9 mouse cellular contexts compared by ENCODE assay signal in the genomic region with DNA sequence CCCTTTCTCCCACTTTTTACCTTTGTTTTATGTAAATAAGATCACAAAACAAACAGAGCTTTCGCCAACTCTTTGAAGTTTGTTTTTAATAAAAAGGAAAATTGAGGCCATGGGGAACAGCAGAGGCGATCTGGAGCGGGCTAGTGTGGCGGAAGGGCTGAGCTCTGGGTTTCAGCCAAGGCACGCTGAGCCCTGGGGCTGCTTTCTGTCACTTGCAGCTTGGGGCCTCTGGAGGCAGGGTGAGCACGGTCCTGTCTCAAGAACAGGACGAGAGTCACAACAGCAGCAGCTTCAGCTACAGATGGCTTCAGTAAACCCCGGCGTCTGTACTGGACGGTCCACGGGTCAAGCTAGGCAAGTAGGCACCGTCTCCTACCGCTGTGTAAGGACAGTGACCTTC.
A peak's percentile ranks its signal among the peaks of the same experiment; 100 is the strongest.
DNase-seq lines count a peak whose midpoint lies in the region; ATAC-seq and TF ChIP-seq lines count a peak whose summit lies in the region.
"Had no signal": no experiment of that assay in that cellular context is flagged by ENCODE, and none has a peak within 500 bp of the region (broad histone marks: within the 10 kb centered on the region; RNA-seq: fewer than 3 reads in every experiment).

No protein-coding gene starts in this region.

- DNase-seq in brain, embryonic 14.5 days (ENCODE audit: low read depth): peak; percentile 79
- DNase-seq in liver, adult 2 months (ENCODE audit: extremely low read depth, low read depth, low spot score): peak; percentile 67

- H3K4me1 ChIP-seq in erythroblast, embryonic 14.5 days (ENCODE audit: control insufficient read depth): peaks cover 72% of the 10 kb centered on the region
- H3K4me1 ChIP-seq in forebrain, embryonic 13.5 days: peaks cover 30% of the 10 kb centered on the region
- peaks cover 32% of the 10 kb centered on the region for H3K4me1 ChIP-seq in hindbrain, embryonic 13.5 days (replicated peaks)
- peaks cover 6% of the 10 kb centered on the region for H3K4me1 ChIP-seq in liver, adult 2 months (ENCODE audit: control insufficient read depth, insufficient read depth, low read length)
- H3K4me1 ChIP-seq in neural tube, embryonic 12.5 days: no peaks in the 10 kb centered on the region
- H3K4me1 ChIP-seq: embryonic facial prominence, embryonic 12.5 days had no signal

- no peak for ATAC-seq in erythroblast, adult 5-6 weeks (replicated peaks; ENCODE audit: low FRiP score, poor library complexity, severe bottlenecking)
- ATAC-seq in forebrain, embryonic 13.5 days: peak; percentile 25; the same call in 1 of the 2 replicates
- peak; percentile 54; the same call in 1 of the 2 replicates for ATAC-seq in hindbrain, embryonic 13.5 days (ENCODE audit: low FRiP score)
- ATAC-seq in neural tube, embryonic 12.5 days (ENCODE audit: low FRiP score, low read depth): peak; percentile 55; the same call in 1 of the 2 replicates
- no peak for ATAC-seq in activated CD4-positive, CD25-positive, alpha-beta regulatory T cell, adult 4 months

- peaks cover 63% of the 10 kb centered on the region for H3K36me3 ChIP-seq in erythroblast, embryonic 14.5 days (ENCODE audit: control insufficient read depth)
- no peaks in the 10 kb centered on the region for H3K36me3 ChIP-seq in forebrain, embryonic 13.5 days (ENCODE audit: poor library complexity, severe bottlenecking)
- H3K36me3 ChIP-seq in hindbrain, embryonic 13.5 days: no peaks in the 10 kb centered on the region
- H3K36me3 ChIP-seq in liver, adult 2 months (ENCODE audit: control insufficient read depth, insufficient read depth, low read length): no peaks in the 10 kb centered on the region
- no peaks in the 10 kb centered on the region for H3K36me3 ChIP-seq in neural tube, embryonic 12.5 days
- H3K36me3 ChIP-seq: embryonic facial prominence, embryonic 12.5 days had no signal

- peaks cover 5% of the 10 kb centered on the region for H3K9me3 ChIP-seq in erythroblast, embryonic 14.5 days (ENCODE audit: control insufficient read depth, low read length)
- no peaks in the 10 kb centered on the region for H3K9me3 ChIP-seq in forebrain, embryonic 13.5 days (replicated peaks)
- H3K9me3 ChIP-seq in hindbrain, embryonic 13.5 days: no peaks in the 10 kb centered on the region
- H3K9me3 ChIP-seq in neural tube, embryonic 12.5 days: no peaks in the 10 kb centered on the region
- H3K9me3 ChIP-seq: embryonic facial prominence, embryonic 12.5 days had no signal

- H3K4me3 ChIP-seq in erythroblast, embryonic 14.5 days (replicated peaks): peak overlapping the region; percentile 14
- no peak overlapping the region for H3K4me3 ChIP-seq in forebrain, embryonic 13.5 days
- H3K4me3 ChIP-seq in hindbrain, embryonic 13.5 days: no peak overlapping the region
- H3K4me3 ChIP-seq in liver, adult 2 months (ENCODE audit: insufficient read depth, low read depth, low read length): no peak overlapping the region
- no peak overlapping the region for H3K4me3 ChIP-seq in neural tube, embryonic 12.5 days
- H3K4me3 ChIP-seq: embryonic facial prominence, embryonic 12.5 days had no signal

- no peaks in the 10 kb centered on the region for H3K27me3 ChIP-seq in erythroblast, embryonic 14.5 days (ENCODE audit: control insufficient read depth)
- H3K27me3 ChIP-seq in forebrain, embryonic 13.5 days: peaks cover 49% of the 10 kb centered on the region
- no peaks in the 10 kb centered on the region for H3K27me3 ChIP-seq in hindbrain, embryonic 13.5 days
- H3K27me3 ChIP-seq in liver, adult 2 months (ENCODE audit: control insufficient read depth, insufficient read depth, low read length): no peaks in the 10 kb centered on the region
- no peaks in the 10 kb centered on the region for H3K27me3 ChIP-seq in neural tube, embryonic 12.5 days (replicated peaks)
- H3K27me3 ChIP-seq: embryonic facial prominence, embryonic 12.5 days had no signal

- no peak overlapping the region for H3K4me2 ChIP-seq in forebrain, embryonic 13.5 days
- no peak overlapping the region for H3K4me2 ChIP-seq in hindbrain, embryonic 13.5 days
- no peak overlapping the region for H3K4me2 ChIP-seq in neural tube, embryonic 12.5 days (replicated peaks)
- H3K4me2 ChIP-seq: embryonic facial prominence, embryonic 12.5 days had no signal

- no peak overlapping the region for H3K9ac ChIP-seq in forebrain, embryonic 13.5 days
- no peak overlapping the region for H3K9ac ChIP-seq in hindbrain, embryonic 13.5 days
- peak overlapping the region; percentile 62 for H3K9ac ChIP-seq in liver, adult 2 months (ENCODE audit: low read depth, low read length)
- no peak overlapping the region for H3K9ac ChIP-seq in neural tube, embryonic 12.5 days
- H3K9ac ChIP-seq: embryonic facial prominence, embryonic 12.5 days had no signal

- WGBS in forebrain, embryonic 13.5 days: 20% methylated on average over 13 of the region's 13 CpGs
- 24% methylated on average over 13 of the region's 13 CpGs for WGBS in hindbrain, embryonic 13.5 days
- 11% methylated on average over 13 of the region's 13 CpGs for WGBS in liver, adult 2 months
- 38% methylated on average over 13 of the region's 13 CpGs for WGBS in neural tube, embryonic 12.5 days

- no peak for TF ChIP-seq POLR2A in brain, embryonic 14.5 days (IDR thresholded peaks at IDR 0.05; ENCODE audit: borderline replicate concordance, extremely low read depth, insufficient read depth, insufficient read length, poor library complexity, severe bottlenecking)
- TF ChIP-seq POLR2A in liver, adult 2 months (IDR thresholded peaks at IDR 0.05; ENCODE audit: extremely low read depth, insufficient read depth, low read length): no peak

- no peaks in the 10 kb centered on the region for H3K79me2 ChIP-seq in liver, adult 2 months (ENCODE audit: control insufficient read depth, insufficient read depth, low read length)

- peak; percentile 46; the same call in 1 of the 2 replicates for TF ChIP-seq CTCF in brain, embryonic 14.5 days (IDR thresholded peaks at IDR 0.05; ENCODE audit: borderline replicate concordance, extremely low read depth, insufficient read depth, insufficient read length)
- TF ChIP-seq CTCF in liver, adult 2 months (IDR thresholded peaks at IDR 0.05; ENCODE audit: low read depth, low read length): peak; percentile 76

- H3K27ac ChIP-seq in forebrain, embryonic 13.5 days: no peak overlapping the region
- H3K27ac ChIP-seq in hindbrain, embryonic 13.5 days: peak overlapping the region; percentile 63; the same call in 1 of the 2 replicates
- no peak overlapping the region for H3K27ac ChIP-seq in liver, adult 2 months (replicated peaks; ENCODE audit: insufficient read depth, low read depth, low read length)
- no peak overlapping the region for H3K27ac ChIP-seq in neural tube, embryonic 12.5 days
- H3K27ac ChIP-seq: embryonic facial prominence, embryonic 12.5 days had no signal

Comparison
In these comparisons a context has a peak if more than half of its experiments do, and no peak if none do; other contexts are left out.
1. ATAC-seq: peak in forebrain, embryonic 13.5 days (single experiment), hindbrain, embryonic 13.5 days (single experiment) and neural tube, embryonic 12.5 days (single experiment); none in erythroblast, adult 5-6 weeks (single experiment) and activated CD4-positive, CD25-positive, alpha-beta regulatory T cell, adult 4 months (single experiment).